Mouse (Mus musculus) lung, adult 2 months (tissue): Measurements from ENCODE around the gene Tff3.

Source experiments
- CTCF ChIP-seq: fragments of 200-500 bp; IDR thresholded peaks from 2 replicates; pipeline ENCODE4 v1.5.1; 2011; ENCODE audit warnings: mild to moderate bottlenecking, low read length, control low read depth; ENCODE audit not compliant: insufficient read depth
- POLR2A ChIP-seq: fragments of 200-500 bp; IDR thresholded peaks from 2 replicates; pipeline ENCODE4 v1.6.1; 2011; ENCODE audit warnings: low read depth, mild to moderate bottlenecking, control low read depth, low read length, borderline replicate concordance; ENCODE audit errors: extremely low read depth

DNA sequence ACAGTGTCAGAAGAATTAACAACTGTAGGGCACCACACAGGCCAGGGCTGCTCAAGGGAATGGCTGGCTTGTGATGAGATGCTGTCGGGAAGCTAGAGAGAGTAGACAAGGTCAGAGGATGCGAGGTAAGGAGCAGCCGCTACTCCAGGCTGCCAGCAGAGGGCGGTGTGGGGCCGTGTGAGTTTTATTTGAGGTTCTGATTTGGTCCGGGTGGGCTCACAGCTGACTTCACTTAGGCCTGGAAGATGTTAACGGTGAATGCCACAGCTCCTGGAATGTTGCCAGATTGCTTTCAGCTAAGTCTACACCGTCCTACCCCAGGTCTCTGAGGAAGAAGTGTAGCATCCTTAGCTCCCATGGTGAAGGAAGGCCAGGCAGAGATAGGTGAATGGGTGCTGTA, 7.5 kb downstream of the Tff3 start:
- peak; percentile 75 for TF ChIP-seq CTCF
- TF ChIP-seq POLR2A = no peak
